Mouse (Mus musculus) limb, embryonic 13.5 days (tissue): Measurements from ENCODE around the gene Psmb3. TPM values are rescaled to one million over a fixed set of nuclear protein-coding genes. Genes with fewer than 3 reads are reported as not detected.
"Not testable (repeated sequence)": the region's sequence is repeated elsewhere in the genome, so short reads cannot be mapped to it uniquely, and the experiment has no call there.

Experiments used
- ATAC-seq: fragments of 200-750 bp; cut with Nextera tagmentation; 2 replicates; pipeline ENCODE4 v1.8.0; 2017; ENCODE audit warnings: low read depth, moderate number of reproducible peaks, moderate TSS enrichment; ENCODE audit not compliant: low FRiP score
- H3K27ac ChIP-seq: fragments of 300-500 bp; sonication (generic); 2 replicates; pipeline ENCODE4 v1.5.1; 2015; ENCODE audit warnings: inconsistent platforms, mild to moderate bottlenecking, moderate library complexity
- H3K27me3 ChIP-seq: fragments of 300-500 bp; sonication (generic); 2 replicates; pipeline ENCODE4 v1.6.1; 2015; ENCODE audit warnings: mild to moderate bottlenecking, inconsistent platforms
- H3K36me3 ChIP-seq: fragments of 300-500 bp; sonication (generic); 2 replicates; pipeline ENCODE4 v1.6.1; 2015; ENCODE audit warnings: inconsistent platforms, mild to moderate bottlenecking, moderate library complexity
- H3K4me1 ChIP-seq: fragments of 300-500 bp; sonication (generic); 2 replicates; pipeline ENCODE4 v1.6.1; 2015; ENCODE audit warnings: inconsistent platforms
- H3K4me2 ChIP-seq: fragments of 300-500 bp; sonication (generic); replicated peaks from 2 replicates; pipeline ENCODE4 v1.6.1; 2015; ENCODE audit warnings: inconsistent platforms, mild to moderate bottlenecking, moderate library complexity
- H3K4me3 ChIP-seq: fragments of 300-500 bp; sonication (generic); 2 replicates; pipeline ENCODE4 v1.5.1; 2015; ENCODE audit warnings: moderate library complexity, mild to moderate bottlenecking, inconsistent platforms
- H3K9ac ChIP-seq: fragments of 300-500 bp; sonication (generic); 2 replicates; pipeline ENCODE4 v1.6.1; 2015; ENCODE audit warnings: mild to moderate bottlenecking, inconsistent platforms
- H3K9me3 ChIP-seq: fragments of 300-500 bp; sonication (generic); 2 replicates; pipeline ENCODE4 v1.6.1; 2016; ENCODE audit warnings: inconsistent platforms
- WGBS: fragments of 180-500 bp; shearing (Covaris S2); methylation state at CpG from one replicate; pipeline ENCODE4 v1.1.7; 2015; 5-methylcytosine and 5-hydroxymethylcytosine counted together
- polyA plus RNA-seq: library from polyadenylated mRNA; unstranded; fragments of >200 nt; fragmentation: Nextera tagmentation; extraction: Ambion mirVana; gene quantifications from 2 replicates; pipeline ENCODE4 v1.2.1, GENCODE M21; 2015

The Psmb3 gene
- polyA plus RNA-seq, 1 experiment from 2014 or later: 490 TPM

GRCm38 (mm10) chr11:97698741-97699611 is 4.2 kb upstream of the Psmb3 start:
- Histone ChIP-seq H3K36me3 (peaks cover 5% of the 10 kb centered on the region; the same call in 1 of the 2 replicates), H3K9me3 (no peaks in the 10 kb centered on the region), H3K4me3 (peak overlapping the region; percentile 89), H3K4me2 (peak overlapping the region; percentile 90), H3K9ac (peak overlapping the region; percentile 94), H3K27ac (peak overlapping the region; percentile 99), H3K4me1 (peaks cover 62% of the 10 kb centered on the region), H3K27me3 (no peaks in the 10 kb centered on the region)
- no peak for ATAC-seq
- WGBS: under 1% methylated on average over 58 of the region's 63 CpGs

GRCm38 (mm10) chr11:97699626-97700002 is 3.6 kb upstream of the Psmb3 start:
- peak; percentile 38 for ATAC-seq
- H3K4me1 ChIP-seq: peaks cover 62% of the 10 kb centered on the region
- H3K36me3 ChIP-seq: peaks cover 6% of the 10 kb centered on the region; the same call in 1 of the 2 replicates
- peak overlapping the region; percentile 99 for H3K27ac ChIP-seq
- peak overlapping the region; percentile 90 for H3K4me2 ChIP-seq
- H3K9me3 ChIP-seq: no peaks in the 10 kb centered on the region
- H3K27me3 ChIP-seq: no peaks in the 10 kb centered on the region
- 0% methylated on average over 5 of the region's 9 CpGs for WGBS
- peak overlapping the region; percentile 89 for H3K4me3 ChIP-seq
- peak overlapping the region; percentile 94 for H3K9ac ChIP-seq

GRCm38 (mm10) chr11:97700003-97700745 is 3.0 kb upstream of the Psmb3 start, which contains the start of gene Pcgf2:
Pcgf2 (minus strand) TSS chr11:97700497.
- H3K4me3 ChIP-seq: peak within 1 kb of the TSS; percentile 89
- under 1% methylated on average over 85 of the region's 85 CpGs for WGBS
- peaks cover 6% of the 10 kb centered on the region; the same call in 1 of the 2 replicates for H3K36me3 ChIP-seq
- peaks cover 58% of the 10 kb centered on the region for H3K4me1 ChIP-seq
- peak within 1 kb of the TSS; percentile 94 for H3K9ac ChIP-seq
- H3K4me2 ChIP-seq: peak within 1 kb of the TSS; percentile 90
- H3K27me3 ChIP-seq: no peaks in the 10 kb centered on the region
- H3K9me3 ChIP-seq: no peaks in the 10 kb centered on the region
- peak; percentile 3 for ATAC-seq
- H3K27ac ChIP-seq: peak within 1 kb of the TSS; percentile 99

GRCm38 (mm10) chr11:97700746-97701580 is 2.2 kb upstream of the Psmb3 start:
- H3K27ac ChIP-seq: peak overlapping the region; percentile 99
- ATAC-seq: no peak
- no peaks in the 10 kb centered on the region for H3K27me3 ChIP-seq
- 15% methylated on average over 30 of the region's 30 CpGs for WGBS
- H3K4me2 ChIP-seq: peak overlapping the region; percentile 90
- H3K9ac ChIP-seq: peak overlapping the region; percentile 90
- peaks cover 51% of the 10 kb centered on the region for H3K4me1 ChIP-seq
- H3K36me3 ChIP-seq: peaks cover 12% of the 10 kb centered on the region
- peak overlapping the region; percentile 89 for H3K4me3 ChIP-seq
- no peaks in the 10 kb centered on the region for H3K9me3 ChIP-seq

GRCm38 (mm10) chr11:97701581-97702392 is 1.4 kb upstream of the Psmb3 start:
- peak overlapping the region; percentile 89 for H3K4me3 ChIP-seq
- no peaks in the 10 kb centered on the region for H3K9me3 ChIP-seq
- WGBS: 52% methylated on average over 15 of the region's 15 CpGs
- peak overlapping the region; percentile 90 for H3K4me2 ChIP-seq
- peak overlapping the region; percentile 87; the same call in 1 of the 2 replicates for H3K27ac ChIP-seq
- no peaks in the 10 kb centered on the region for H3K27me3 ChIP-seq
- H3K36me3 ChIP-seq: peaks cover 20% of the 10 kb centered on the region
- peaks cover 42% of the 10 kb centered on the region for H3K4me1 ChIP-seq
- ATAC-seq: no peak
- no peak overlapping the region; the same call in 1 of the 2 replicates for H3K9ac ChIP-seq

GRCm38 (mm10) chr11:97702393-97702745 is 830 bp upstream of the Psmb3 start:
- Histone ChIP-seq H3K36me3 (peaks cover 26% of the 10 kb centered on the region), H3K9me3 (no peaks in the 10 kb centered on the region), H3K4me3 (peak overlapping the region; percentile 89), H3K27me3 (no peaks in the 10 kb centered on the region), H3K4me2 (peak overlapping the region; percentile 90), H3K4me1 (peaks cover 36% of the 10 kb centered on the region), H3K27ac (peak overlapping the region; percentile 87), H3K9ac (peak overlapping the region; percentile 72)
- 0% methylated on average over 24 of the region's 24 CpGs for WGBS
- no peak for ATAC-seq

GRCm38 (mm10) chr11:97710067-97710466 is 6.9 kb downstream of the Psmb3 start:
- H3K9ac ChIP-seq, H3K4me3 ChIP-seq, ATAC-seq, H3K27ac ChIP-seq, H3K4me1 ChIP-seq, H3K9me3 ChIP-seq, H3K4me2 ChIP-seq, H3K27me3 ChIP-seq: not testable (repeated sequence)
- H3K36me3 ChIP-seq: peaks cover 86% of the 10 kb centered on the region
- WGBS: 79% methylated on average over 2 of the region's 2 CpGs

- no peak overlapping the region for H3K27ac ChIP-seq
- WGBS: 78% methylated on average over 13 of the region's 13 CpGs
- no peak for ATAC-seq
- no peak overlapping the region for H3K9ac ChIP-seq
- H3K36me3 ChIP-seq: peaks cover 80% of the 10 kb centered on the region
- H3K4me3 ChIP-seq: no peak overlapping the region
- H3K4me1 ChIP-seq: no peaks in the 10 kb centered on the region
- H3K4me2 ChIP-seq: no peak overlapping the region
- no peaks in the 10 kb centered on the region for H3K27me3 ChIP-seq
- no peaks in the 10 kb centered on the region for H3K9me3 ChIP-seq
These were observed 8.2 kb downstream of the Psmb3 start for GRCm38 (mm10) chr11:97711200-97711900.

- Histone ChIP-seq H3K27me3 (no peaks in the 10 kb centered on the region), H3K4me2 (no peak overlapping the region), H3K4me3 (no peak overlapping the region), H3K4me1 (no peaks in the 10 kb centered on the region), H3K9ac (no peak overlapping the region), H3K36me3 (peaks cover 80% of the 10 kb centered on the region), H3K27ac (no peak overlapping the region), H3K9me3 (no peaks in the 10 kb centered on the region)
- WGBS: 93% methylated on average over 15 of the region's 15 CpGs
- no peak for ATAC-seq
These were observed 9.1 kb downstream of the Psmb3 start for GRCm38 (mm10) chr11:97712286-97712685.

GRCm38 (mm10) chr11:97713896-97714295 is 10.7 kb downstream of the Psmb3 start:
- no peak overlapping the region for H3K27ac ChIP-seq
- H3K4me1 ChIP-seq: no peaks in the 10 kb centered on the region
- no peak overlapping the region for H3K4me2 ChIP-seq
- ATAC-seq: no peak
- no peaks in the 10 kb centered on the region for H3K9me3 ChIP-seq
- H3K9ac ChIP-seq: no peak overlapping the region
- peaks cover 80% of the 10 kb centered on the region for H3K36me3 ChIP-seq
- H3K4me3 ChIP-seq: no peak overlapping the region
- 93% methylated on average over 8 of the region's 8 CpGs for WGBS
- no peaks in the 10 kb centered on the region for H3K27me3 ChIP-seq
